Mouse (Mus musculus) embryonic stem cell, embryonic (primary cell): ENCODE data around the gene Tmem14a.

Experiments used
- CTCF ChIA-PET, 4 experiments: fragments of 300-600 bp in 2 of 4; fragments of 350-600 bp in 2 of 4; sonication (Branson Sonifier 250); formaldehyde crosslinking; loops; one replicate each; lab custom pipeline; 2022; ENCODE audit warnings: inconsistent platforms in 2 of 4; lab: Charles Lee
- POLR2A ChIA-PET, 4 experiments: fragments of 300-600 bp in 2 of 4; fragments of 350-600 bp in 2 of 4; sonication (Branson Sonifier 250); formaldehyde crosslinking; loops; one replicate each; lab custom pipeline; 2022; ENCODE audit warnings: antibody characterized with exemption in 4 of 4, inconsistent platforms in 1 of 4; lab: Charles Lee

The Tmem14a gene

DNA sequence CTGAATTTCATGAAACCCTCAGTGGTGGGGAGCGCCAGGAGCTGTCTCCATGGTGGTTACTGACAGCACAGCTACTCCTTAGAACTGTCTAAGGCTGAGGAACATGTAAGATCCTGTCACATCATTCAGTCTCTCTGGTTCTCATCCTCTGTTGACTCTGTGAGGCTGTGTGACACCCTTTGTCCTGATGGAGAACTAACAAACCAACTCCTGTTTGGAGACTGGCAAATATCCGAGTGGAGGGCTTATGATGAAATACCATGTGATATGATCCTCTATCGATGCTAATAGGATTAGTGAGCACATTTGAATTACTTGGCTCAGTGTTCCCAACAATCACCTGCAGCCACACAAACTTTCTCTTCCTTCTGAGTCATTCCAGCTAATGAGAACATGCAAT lies 27.8 kb downstream of the Tmem14a start:
- ChIA-PET CTCF (no interaction called here), POLR2A (interaction anchor here in 1 of 4 experiments (0.6 to 2.9 kb wide), 3 partner anchors 10 to 42 kb away, joined by 5 to 13 read pairs (median 9); no protein-coding TSS in a partner anchor)

DNA sequence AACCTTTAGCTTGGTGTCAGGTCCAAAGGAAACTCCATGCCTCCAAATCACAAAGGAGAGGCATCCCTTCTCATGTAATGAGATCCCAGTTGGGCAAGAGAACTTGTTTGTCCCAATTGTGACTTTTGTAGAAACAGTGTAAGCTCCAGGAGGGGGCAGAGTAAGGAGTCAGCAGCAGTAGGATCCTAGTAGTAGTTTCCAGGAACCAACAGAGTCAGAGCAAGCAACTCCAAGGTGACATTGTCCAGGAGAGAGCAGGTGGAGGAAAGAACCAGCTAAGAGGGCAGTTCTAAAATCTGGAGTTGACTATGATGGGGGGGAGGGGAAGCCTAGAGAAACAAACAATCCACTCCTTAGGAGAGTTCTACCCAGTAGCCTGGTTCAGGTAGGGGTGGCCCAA lies 29.5 kb downstream of the Tmem14a start:
- ChIA-PET POLR2A (interaction anchor here in 3 of 4 experiments (0.7 to 2.9 kb wide), 9 partner anchors 9 to 713 kb away, joined by 3 to 13 read pairs (median 4); partner anchors contain the start of gene Tmem14a (in 1 of the 3)), CTCF (interaction anchor here in 2 of 4 experiments (0.6 to 1.0 kb wide), 2 partner anchors 30 to 213 kb away, joined by 3 to 6 read pairs; partner anchors contain the start of gene Tmem14a (in 1 of the 2))

GRCm38 (mm10) chr1:21248560-21249390 lies 30.4 kb downstream of the Tmem14a start:
- CTCF ChIA-PET, result interaction anchor here in 1 of 4 experiments (1.0 kb wide), 1 partner anchor 30 kb away, joined by 6 read pairs; the partner anchor contains the start of gene Tmem14a
- POLR2A ChIA-PET, result interaction anchor here in 3 of 4 experiments (0.8 to 2.9 kb wide), 8 partner anchors 8 to 712 kb away, joined by 3 to 13 read pairs (median 4); partner anchors contain the start of gene Tmem14a (in 1 of the 3)

- ChIA-PET POLR2A (interaction anchor here in 2 of 4 experiments (0.9 to 1.7 kb wide), 7 partner anchors 10 to 384 kb away, joined by 3 to 7 read pairs (median 4); partner anchors contain the start of gene Tmem14a (in 1 of the 2)), CTCF (interaction anchor here in 1 of 4 experiments (1.1 kb wide), 1 partner anchor 86 kb away, joined by 3 read pairs; no protein-coding TSS in a partner anchor)
Observed at GRCm38 (mm10) chr1:21251661-21252060, 33.3 kb downstream of the Tmem14a start.

DNA sequence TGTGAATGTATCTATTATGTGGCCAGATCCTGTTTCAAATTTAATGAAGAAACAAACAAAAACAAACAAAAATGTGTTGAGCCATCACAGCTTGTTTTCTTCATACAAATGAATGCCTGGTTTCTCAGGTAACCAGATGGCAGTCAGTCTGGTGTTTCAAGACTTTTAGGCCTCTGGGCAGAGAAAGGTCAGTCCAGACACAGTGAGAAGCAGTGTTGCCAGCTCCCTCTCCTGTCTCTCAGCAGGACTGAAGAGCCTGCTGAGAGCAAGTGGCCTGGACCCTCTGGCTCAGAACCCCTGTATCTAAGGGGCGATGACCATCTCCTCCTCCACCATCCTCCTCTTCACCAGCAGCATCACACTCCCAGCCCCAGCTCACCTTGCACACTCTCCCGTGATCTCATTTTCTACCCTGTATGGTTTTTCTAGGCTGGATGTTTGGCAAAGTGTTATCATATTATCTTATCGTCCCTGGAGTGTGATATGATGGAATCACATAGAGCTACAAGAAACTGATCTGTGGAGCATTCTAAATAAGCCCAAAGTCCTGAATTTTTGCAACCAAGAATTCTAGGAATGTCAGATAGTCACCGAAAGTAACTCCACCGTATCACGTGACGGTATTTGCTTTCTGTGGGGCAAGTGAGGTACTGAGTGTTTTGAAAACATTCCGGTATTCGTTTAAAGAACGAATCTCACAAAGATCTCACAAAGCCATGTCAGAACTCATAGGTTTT lies 34.4 kb downstream of the Tmem14a start:
- CTCF ChIA-PET, result interaction anchor here in 1 of 4 experiments (1.1 to 1.4 kb wide), 2 partner anchors 18 to 87 kb away, joined by 3 to 4 read pairs; no protein-coding TSS in a partner anchor
- POLR2A ChIA-PET, result interaction anchor here in 3 of 4 experiments (0.6 to 1.7 kb wide), 13 partner anchors 9 to 385 kb away, joined by 3 to 7 read pairs (median 3); partner anchors contain the start of gene Tmem14a (in 2 of the 3)

DNA sequence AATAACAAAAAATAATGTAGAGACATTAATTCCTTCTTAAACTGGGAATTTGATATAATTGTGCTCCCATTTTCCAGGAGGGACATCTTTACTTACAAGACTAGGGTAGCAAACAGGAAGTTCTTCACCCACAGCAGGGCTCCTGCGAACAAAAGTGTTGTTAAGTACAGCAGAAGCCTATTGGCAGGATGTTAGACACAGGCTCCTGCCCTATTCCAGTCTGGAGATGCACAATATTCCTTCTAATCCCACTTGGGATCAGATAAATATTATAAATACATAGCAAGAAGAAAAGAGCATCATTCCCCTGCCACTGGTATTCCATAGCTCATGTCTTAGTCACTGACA lies 34.9 kb downstream of the Tmem14a start:
- POLR2A ChIA-PET, result interaction anchor here in 3 of 4 experiments (0.6 to 1.7 kb wide), 6 partner anchors 11 to 357 kb away, joined by 3 to 7 read pairs (median 6); partner anchors contain the start of gene Tmem14a (in 2 of the 3)
- CTCF ChIA-PET, result interaction anchor here in 2 of 4 experiments (0.6 to 1.4 kb wide), 2 partner anchors 13 to 18 kb away, joined by 3 to 4 read pairs; partner anchors contain the start of gene Gsta3 (in 1 of the 2)

GRCm38 (mm10) chr1:21253856-21254255 lies 35.5 kb downstream of the Tmem14a start:
- ChIA-PET CTCF (interaction anchor here in 1 of 4 experiments (0.6 kb wide), 1 partner anchor 14 kb away, joined by 3 read pairs; the partner anchor contains the start of gene Gsta3), POLR2A (interaction anchor here in 3 of 4 experiments (0.6 to 1.4 kb wide), 6 partner anchors 31 to 441 kb away, joined by 3 to 6 read pairs (median 3); partner anchors contain the start of gene Tmem14a (in 2 of the 3))

- ChIA-PET POLR2A (interaction anchor here in 3 of 4 experiments (0.7 to 2.7 kb wide), 11 partner anchors 8 to 439 kb away, joined by 3 to 10 read pairs (median 4); partner anchors contain the start of genes Tmem14a (in 2 of the 3) and Gsta3 (in 1 of the 3)), CTCF (interaction anchor here in 2 of 4 experiments (1.2 to 2.2 kb wide), 3 partner anchors 16 to 37 kb away, joined by 4 to 10 read pairs (median 7); partner anchors contain the start of gene Tmem14a (in 2 of the 2))
Observed at GRCm38 (mm10) chr1:21255625-21256345, 37.4 kb downstream of the Tmem14a start.

DNA sequence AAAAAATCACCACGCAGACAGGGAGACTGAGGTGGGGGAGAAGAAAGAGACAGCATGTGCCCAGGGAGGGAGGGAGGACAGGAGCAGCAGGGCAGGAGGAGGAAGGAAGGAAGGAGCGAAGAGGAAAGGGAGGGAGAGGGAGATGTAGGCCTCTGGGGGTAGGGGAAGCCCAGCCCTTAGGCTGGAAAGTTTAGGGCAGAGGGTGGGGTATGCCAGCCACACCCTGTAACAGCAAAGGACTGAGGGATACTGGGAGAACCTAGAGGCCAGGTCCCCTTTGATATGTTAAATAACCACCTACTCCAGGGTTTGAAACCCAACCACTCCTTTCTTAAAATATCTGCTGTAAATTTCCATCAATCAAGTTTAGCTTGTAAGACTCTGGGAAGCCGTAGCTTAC lies 38.0 kb downstream of the Tmem14a start:
- CTCF ChIA-PET, result interaction anchor here in 2 of 4 experiments (0.6 to 2.2 kb wide), 6 partner anchors 15 to 496 kb away, joined by 3 to 10 read pairs (median 4); partner anchors contain the start of gene Tmem14a (in 2 of the 2)

DNA sequence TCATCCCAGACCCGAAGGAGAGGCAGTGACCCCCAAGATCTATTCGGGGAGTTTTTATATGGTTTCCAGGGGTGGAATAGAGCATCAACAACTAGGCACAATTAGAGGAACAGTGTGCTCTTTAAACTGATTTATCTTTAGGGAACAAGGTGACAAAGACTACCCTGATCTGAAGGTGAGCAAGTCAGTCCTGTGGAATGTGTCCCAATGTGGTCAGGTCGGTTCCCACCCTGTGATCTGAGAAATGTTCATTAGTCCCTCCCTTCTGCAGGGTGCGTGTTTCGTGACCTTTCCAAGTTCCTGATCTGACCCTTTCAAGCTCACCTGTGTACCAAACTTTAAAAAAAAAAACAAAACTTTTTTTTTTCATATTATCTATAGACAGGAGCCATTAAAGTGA lies 38.5 kb downstream of the Tmem14a start:
- POLR2A ChIA-PET, result interaction anchor here in 3 of 4 experiments (0.6 to 2.7 kb wide), 15 partner anchors 9 to 446 kb away, joined by 3 to 10 read pairs (median 4); partner anchors contain the start of genes Gsta3 (in 2 of the 3) and Tmem14a (in 2 of the 3)
- CTCF ChIA-PET, result interaction anchor here in 2 of 4 experiments (0.6 to 2.2 kb wide), 5 partner anchors 15 to 497 kb away, joined by 3 to 10 read pairs (median 3); partner anchors contain the start of gene Tmem14a (in 2 of the 2)

More for the DNA sequence above, 38.0 kb downstream of the Tmem14a start:
- POLR2A ChIA-PET, result interaction anchor here in 3 of 4 experiments (0.6 to 2.7 kb wide), 19 partner anchors 9 to 445 kb away, joined by 3 to 10 read pairs (median 4); partner anchors contain the start of genes Gsta3 (in 2 of the 3) and Tmem14a (in 2 of the 3)

DNA sequence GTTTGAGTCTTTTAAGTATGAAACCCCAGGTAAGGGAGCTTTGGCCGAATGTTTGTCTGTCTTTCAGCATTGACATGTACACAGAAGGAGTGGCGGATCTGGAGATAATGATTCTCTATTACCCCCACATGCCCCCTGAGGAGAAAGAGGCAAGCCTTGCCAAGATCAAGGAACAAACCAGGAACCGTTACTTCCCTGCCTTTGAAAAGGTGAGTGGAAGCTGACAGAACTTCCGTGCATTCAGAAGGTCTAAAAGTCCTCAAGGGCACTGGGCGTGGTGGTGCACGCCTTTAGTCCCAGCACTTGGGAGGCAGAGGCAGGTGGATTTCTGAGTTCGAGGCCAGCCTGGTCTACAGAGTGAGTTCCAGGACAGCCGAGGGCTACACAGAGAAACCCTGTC lies 41.6 kb downstream of the Tmem14a start:
- ChIA-PET CTCF (interaction anchor here in 2 of 4 experiments (1.0 to 1.4 kb wide), 3 partner anchors 11 to 42 kb away, joined by 3 to 6 read pairs (median 5); partner anchors contain the start of gene Tmem14a (in 2 of the 2)), POLR2A (interaction anchor here in 2 of 4 experiments (0.6 to 1.2 kb wide), 4 partner anchors 11 to 41 kb away, joined by 3 to 5 read pairs (median 4); partner anchors contain the start of gene Tmem14a (in 1 of the 2))

DNA sequence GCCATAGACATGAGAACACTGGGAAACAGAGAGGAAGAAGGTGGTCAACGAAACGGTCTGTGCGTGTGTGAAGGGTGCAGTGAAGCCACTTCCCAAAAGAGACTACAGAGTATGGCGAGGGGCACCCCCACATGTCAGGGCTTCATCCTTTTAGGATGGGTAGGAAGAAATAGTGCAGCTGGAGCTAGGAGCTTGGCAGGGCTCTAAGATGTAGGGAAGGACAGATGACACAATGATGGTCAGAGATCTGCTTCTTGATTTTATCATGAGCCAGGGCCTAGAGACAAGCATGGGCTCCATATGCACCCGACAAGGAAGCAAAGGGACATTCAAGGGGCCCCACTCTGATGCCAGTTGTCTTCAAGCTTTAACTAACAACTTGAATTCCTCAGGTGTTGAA lies 44.0 kb downstream of the Tmem14a start:
- CTCF ChIA-PET, result interaction anchor here in 1 of 4 experiments (1.0 kb wide), 1 partner anchor 9 kb away, joined by 3 read pairs; no protein-coding TSS in a partner anchor
- POLR2A ChIA-PET, result no interaction called here

DNA sequence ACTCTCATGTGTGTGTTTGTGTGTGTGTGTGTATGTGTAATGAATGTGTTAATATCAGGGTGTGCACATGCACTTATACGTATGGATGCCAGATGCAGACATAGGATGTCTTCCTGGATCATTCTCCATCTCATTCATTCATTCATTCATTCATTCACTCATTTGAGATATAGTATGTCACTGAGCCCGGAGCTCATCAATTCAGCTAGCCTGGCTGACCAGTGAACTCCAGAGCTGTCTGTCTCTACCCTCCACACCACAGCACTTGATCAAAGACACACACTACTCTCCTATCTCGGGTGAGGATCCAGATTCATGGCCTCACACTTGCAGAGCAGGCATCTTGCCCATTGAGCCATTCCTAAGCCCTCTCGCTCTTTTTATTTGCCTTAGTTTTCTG lies 45.6 kb downstream of the Tmem14a start:
- ChIA-PET POLR2A (interaction anchor here in 1 of 4 experiments (1.3 kb wide), 1 partner anchor 13 kb away, joined by 4 read pairs; no protein-coding TSS in a partner anchor), CTCF (interaction anchor here in 1 of 4 experiments (0.7 kb wide), 1 partner anchor 13 kb away, joined by 3 read pairs; no protein-coding TSS in a partner anchor)

- POLR2A ChIA-PET, result interaction anchor here in 1 of 4 experiments (1.1 kb wide), 1 partner anchor 8 kb away, joined by 3 read pairs; no protein-coding TSS in a partner anchor
- CTCF ChIA-PET, result no interaction called here
Observed at GRCm38 (mm10) chr1:21264747-21265146, 46.4 kb downstream of the Tmem14a start.

- ChIA-PET CTCF (interaction anchor here in 2 of 4 experiments (0.6 to 2.0 kb wide), 2 partner anchors 45 to 48 kb away, joined by 4 to 10 read pairs; partner anchors contain the start of gene Tmem14a (in 1 of the 2)), POLR2A (interaction anchor here in 1 of 4 experiments (0.6 kb wide), 1 partner anchor 45 kb away, joined by 3 read pairs; no protein-coding TSS in a partner anchor)
Observed at GRCm38 (mm10) chr1:21266766-21267165, 48.4 kb downstream of the Tmem14a start.

- CTCF ChIA-PET, result interaction anchor here in 2 of 4 experiments (0.6 to 2.0 kb wide), 2 partner anchors 46 to 49 kb away, joined by 4 to 10 read pairs; partner anchors contain the start of gene Tmem14a (in 1 of the 2)
- POLR2A ChIA-PET, result interaction anchor here in 2 of 4 experiments (0.6 to 1.1 kb wide), 2 partner anchors 11 to 46 kb away, joined by 3 to 5 read pairs; no protein-coding TSS in a partner anchor
Observed at GRCm38 (mm10) chr1:21267466-21267865, 49.1 kb downstream of the Tmem14a start.
